Mouse (Mus musculus): Measurements from ENCODE around the gene Cdh20. TPM values are rescaled to one million over a fixed set of nuclear protein-coding genes. Genes with fewer than 3 reads are reported as not detected.

The Cdh20 gene
- polyA plus RNA-seq, 1 experiment from 2014 or later = 1.2 TPM

GRCm38 (mm10) chr1:104993905-104994611, 225.7 kb downstream of the Cdh20 start:
- peak; percentile 76 for DNase-seq (ENCODE audit: low spot score)
- no peaks in the 10 kb centered on the region for H3K36me3 ChIP-seq
- H3K4me1 ChIP-seq = 0 out of 2 replicates have a peak, but pooled peaks cover 5% of the 10 kb centered on the region
- H3K4me3 ChIP-seq = peak overlapping the region; percentile 64
- WGBS = 7% methylated on average over 51 of the region's 51 CpGs
- H3K27me3 ChIP-seq (ENCODE audit: insufficient read depth, poor library complexity, severe bottlenecking) = no peaks in the 10 kb centered on the region
- no peaks in the 10 kb centered on the region for H3K9me3 ChIP-seq
- peak overlapping the region; percentile 77 for H3K27ac ChIP-seq

GRCm38 (mm10) chr1:104994612-104994986, 226.3 kb downstream of the Cdh20 start:
- 74% methylated on average over 3 of the region's 3 CpGs for WGBS
- peak overlapping the region; percentile 64 for H3K4me3 ChIP-seq
- no peak overlapping the region for H3K27ac ChIP-seq
- DNase-seq (ENCODE audit: low spot score) = no peak
- no peaks in the 10 kb centered on the region for H3K9me3 ChIP-seq
- H3K36me3 ChIP-seq = no peaks in the 10 kb centered on the region
- 0 out of 2 replicates have a peak, but pooled peaks cover 5% of the 10 kb centered on the region for H3K4me1 ChIP-seq
- no peaks in the 10 kb centered on the region for H3K27me3 ChIP-seq (ENCODE audit: insufficient read depth, poor library complexity, severe bottlenecking)

GRCm38 (mm10) chr1:104997814-104998213, 229.5 kb downstream of the Cdh20 start:
- 0 out of 2 replicates have a peak, but pooled peaks cover 5% of the 10 kb centered on the region for H3K4me1 ChIP-seq
- no peak overlapping the region for H3K27ac ChIP-seq
- no peaks in the 10 kb centered on the region for H3K27me3 ChIP-seq (ENCODE audit: insufficient read depth, poor library complexity, severe bottlenecking)
- WGBS = 60% methylated on average over 2 of the region's 2 CpGs
- no peaks in the 10 kb centered on the region for H3K9me3 ChIP-seq
- H3K4me3 ChIP-seq = no peak overlapping the region
- DNase-seq (ENCODE audit: low spot score) = no peak
- H3K36me3 ChIP-seq = no peaks in the 10 kb centered on the region

- Histone ChIP-seq H3K4me3 (no peak overlapping the region), H3K36me3 (no peaks in the 10 kb centered on the region)
- WGBS = 75% methylated on average over 1 of the region's 1 CpGs
Measured at GRCm38 (mm10) chr1:105002179-105002578, 233.8 kb downstream of the Cdh20 start.

GRCm38 (mm10) chr1:105003786-105004185, 235.5 kb downstream of the Cdh20 start:
- no peaks in the 10 kb centered on the region for H3K4me1 ChIP-seq
- DNase-seq (ENCODE audit: low spot score) = no peak
- H3K27me3 ChIP-seq (ENCODE audit: insufficient read depth, poor library complexity, severe bottlenecking) = no peaks in the 10 kb centered on the region
- no peaks in the 10 kb centered on the region for H3K9me3 ChIP-seq
- H3K36me3 ChIP-seq = no peaks in the 10 kb centered on the region
- H3K4me3 ChIP-seq = no peak overlapping the region
- H3K27ac ChIP-seq = no peak overlapping the region
- 82% methylated on average over 1 of the region's 1 CpGs for WGBS

More at GRCm38 (mm10) chr1:105002179-105002578, 233.8 kb downstream of the Cdh20 start:
- H3K9me3 ChIP-seq = no peaks in the 10 kb centered on the region
- DNase-seq (ENCODE audit: low spot score) = no peak
- no peak overlapping the region for H3K27ac ChIP-seq
- H3K27me3 ChIP-seq (ENCODE audit: insufficient read depth, poor library complexity, severe bottlenecking) = no peaks in the 10 kb centered on the region
- H3K4me1 ChIP-seq = no peaks in the 10 kb centered on the region

GRCm38 (mm10) chr1:105012616-105013015, 244.3 kb downstream of the Cdh20 start:
- no peaks in the 10 kb centered on the region for H3K4me1 ChIP-seq
- 38% methylated on average over 2 of the region's 2 CpGs for WGBS
- no peaks in the 10 kb centered on the region for H3K9me3 ChIP-seq
- no peaks in the 10 kb centered on the region for H3K27me3 ChIP-seq (ENCODE audit: insufficient read depth, poor library complexity, severe bottlenecking)
- no peak for DNase-seq (ENCODE audit: low spot score)
- H3K27ac ChIP-seq = no peak overlapping the region
- no peaks in the 10 kb centered on the region for H3K36me3 ChIP-seq
- no peak overlapping the region for H3K4me3 ChIP-seq

GRCm38 (mm10) chr1:105013291-105013690, 245.0 kb downstream of the Cdh20 start:
- 50% methylated on average over 1 of the region's 1 CpGs for WGBS
- H3K4me1 ChIP-seq = no peaks in the 10 kb centered on the region
- DNase-seq (ENCODE audit: low spot score) = no peak
- no peak overlapping the region for H3K27ac ChIP-seq
- H3K4me3 ChIP-seq = no peak overlapping the region
- no peaks in the 10 kb centered on the region for H3K9me3 ChIP-seq
- H3K36me3 ChIP-seq = no peaks in the 10 kb centered on the region
- no peaks in the 10 kb centered on the region for H3K27me3 ChIP-seq (ENCODE audit: insufficient read depth, poor library complexity, severe bottlenecking)

- Histone ChIP-seq H3K36me3 (no peaks in the 10 kb centered on the region), H3K4me3 (no peak overlapping the region), H3K27ac (no peak overlapping the region), H3K4me1 (no peaks in the 10 kb centered on the region), H3K9me3 (no peaks in the 10 kb centered on the region), H3K27me3 (ENCODE audit: insufficient read depth, poor library complexity, severe bottlenecking) (no peaks in the 10 kb centered on the region)
- DNase-seq (ENCODE audit: low spot score) = no peak
- 84% methylated on average over 3 of the region's 3 CpGs for WGBS
Measured at GRCm38 (mm10) chr1:105041668-105042067, 273.3 kb downstream of the Cdh20 start.
